Mouse (Mus musculus): ENCODE measurements around the gene Phf21b.
"Not testable (repeated sequence)": the region's sequence is repeated elsewhere in the genome, so short reads cannot be mapped to it uniquely, and the experiment has no call there.

The Phf21b gene

GRCm38 (mm10) chr15:84856006-84856995, at the start of gene Phf21b:
Gene Phf21b, minus strand, starts transcription at chr15:84856049.
- DNase-seq (ENCODE audit: low spot score) = peak; percentile 42

- DNase-seq (ENCODE audit: low spot score) = no peak
Observed at GRCm38 (mm10) chr15:84903843-84904385, 48.1 kb upstream of the Phf21b start.

GRCm38 (mm10) chr15:84898077-84898476, 42.2 kb upstream of the Phf21b start:
- no peak for DNase-seq (ENCODE audit: low spot score)

GRCm38 (mm10) chr15:84896664-84897063, 40.8 kb upstream of the Phf21b start:
- no peak for DNase-seq (ENCODE audit: low spot score)

GRCm38 (mm10) chr15:84896216-84896615, 40.4 kb upstream of the Phf21b start:
- DNase-seq (ENCODE audit: low spot score) = not testable (repeated sequence)

- DNase-seq (ENCODE audit: low spot score) = peak; percentile 48
Observed at GRCm38 (mm10) chr15:84891658-84892057, 35.8 kb upstream of the Phf21b start.

GRCm38 (mm10) chr15:84891246-84891645, 35.4 kb upstream of the Phf21b start:
- no peak for DNase-seq (ENCODE audit: low spot score)

- DNase-seq (ENCODE audit: low spot score) = no peak
Observed at GRCm38 (mm10) chr15:84888066-84888465, 32.2 kb upstream of the Phf21b start.

- no peak for DNase-seq (ENCODE audit: low spot score)
Observed at GRCm38 (mm10) chr15:84877029-84877815, 21.4 kb upstream of the Phf21b start.

GRCm38 (mm10) chr15:84873867-84874266, 18.0 kb upstream of the Phf21b start:
- no peak for DNase-seq (ENCODE audit: low spot score)

- DNase-seq (ENCODE audit: low spot score) = no peak
Observed at GRCm38 (mm10) chr15:84873079-84873478, 17.2 kb upstream of the Phf21b start.

GRCm38 (mm10) chr15:84871802-84872201, 16.0 kb upstream of the Phf21b start:
- no peak for DNase-seq (ENCODE audit: low spot score)

- no peak for DNase-seq (ENCODE audit: low spot score)
Observed at GRCm38 (mm10) chr15:84861911-84862310, 6.1 kb upstream of the Phf21b start.

GRCm38 (mm10) chr15:84857623-84858022, 1.8 kb upstream of the Phf21b start:
- no peak for DNase-seq (ENCODE audit: low spot score)

GRCm38 (mm10) chr15:84854921-84855901, 638 bp downstream of the Phf21b start:
- DNase-seq (ENCODE audit: low spot score) = peak; percentile 17

GRCm38 (mm10) chr15:84854171-84854811, 1.6 kb downstream of the Phf21b start:
- DNase-seq (ENCODE audit: low spot score) = no peak

- no peak for DNase-seq (ENCODE audit: low spot score)
Observed at GRCm38 (mm10) chr15:84853261-84854137, 2.4 kb downstream of the Phf21b start.

- no peak for DNase-seq (ENCODE audit: low spot score)
Observed at GRCm38 (mm10) chr15:84852457-84853070, 3.3 kb downstream of the Phf21b start.

GRCm38 (mm10) chr15:84850321-84850720, 5.5 kb downstream of the Phf21b start:
- DNase-seq (ENCODE audit: low spot score) = no peak
